Mouse (Mus musculus) hindbrain, embryonic 12.5 days (tissue): ENCODE data around the gene Gpr87. TPM values are rescaled to one million over a fixed set of nuclear protein-coding genes. Genes with fewer than 3 reads are reported as not detected.

Source experiments
- ATAC-seq: fragments of 200-750 bp; cut with Nextera tagmentation; 2 replicates; pipeline ENCODE4 v1.8.0; 2017; ENCODE audit warnings: moderate TSS enrichment; ENCODE audit not compliant: low FRiP score
- H3K27ac ChIP-seq: fragments of 300-500 bp; sonication (generic); 2 replicates; pipeline ENCODE4 v1.5.1; 2016; ENCODE audit warnings: mild to moderate bottlenecking
- H3K27me3 ChIP-seq: fragments of 300-500 bp; sonication (generic); 2 replicates; pipeline ENCODE4 v1.6.1; 2016; ENCODE audit warnings: mild to moderate bottlenecking
- H3K36me3 ChIP-seq: fragments of 300-500 bp; sonication (generic); 2 replicates; pipeline ENCODE4 v1.6.1; 2016; ENCODE audit warnings: mild to moderate bottlenecking
- H3K4me1 ChIP-seq: fragments of 300-500 bp; sonication (generic); 2 replicates; pipeline ENCODE4 v1.6.1; 2016
- H3K4me2 ChIP-seq: fragments of 300-500 bp; sonication (generic); replicated peaks from 2 replicates; pipeline ENCODE4 v1.6.1; 2016; ENCODE audit warnings: mild to moderate bottlenecking
- H3K4me3 ChIP-seq: fragments of 300-500 bp; sonication (generic); 2 replicates; pipeline ENCODE4 v1.5.1; 2016; ENCODE audit warnings: mild to moderate bottlenecking
- H3K9ac ChIP-seq: fragments of 300-500 bp; sonication (generic); 2 replicates; pipeline ENCODE4 v1.6.1; 2016; ENCODE audit warnings: mild to moderate bottlenecking, moderate library complexity
- H3K9me3 ChIP-seq: fragments of 300-500 bp; sonication (generic); replicated peaks from 2 replicates; pipeline ENCODE4 v1.6.1; 2016; ENCODE audit warnings: mild to moderate bottlenecking
- WGBS: fragments of 180-500 bp; shearing (Covaris S2); methylation state at CpG from one replicate; pipeline ENCODE4 v1.1.7; 2016; 5-methylcytosine and 5-hydroxymethylcytosine counted together
- polyA plus RNA-seq: library from polyadenylated mRNA; unstranded; fragments of >200 nt; fragmentation: Nextera tagmentation; extraction: Ambion mirVana; gene quantifications from 2 replicates; pipeline ENCODE4 v1.2.1, GENCODE M21; 2016

Gene Gpr87
- polyA plus RNA-seq, 1 experiment from 2014 or later = not detected

GRCm38 (mm10) chr3:59176871-59177270 is 18.0 kb downstream of the Gpr87 start:
- Histone ChIP-seq H3K9ac (no peak overlapping the region), H3K27me3 (no peaks in the 10 kb centered on the region), H3K36me3 (no peaks in the 10 kb centered on the region), H3K4me2 (no peak overlapping the region), H3K4me1 (0 out of 2 replicates have a peak, but pooled peaks cover 2% of the 10 kb centered on the region), H3K4me3 (no peak overlapping the region), H3K9me3 (no peaks in the 10 kb centered on the region), H3K27ac (no peak overlapping the region)
- ATAC-seq = no peak
- WGBS = 63% methylated on average over 5 of the region's 5 CpGs

- no peak overlapping the region for H3K4me3 ChIP-seq
- WGBS = 51% methylated on average over 5 of the region's 5 CpGs
- H3K36me3 ChIP-seq = no peaks in the 10 kb centered on the region
- H3K4me1 ChIP-seq = no peaks in the 10 kb centered on the region
- ATAC-seq = 0 out of 2 replicates have a peak, but pooled peaks have one; percentile 46
- no peaks in the 10 kb centered on the region for H3K9me3 ChIP-seq
- H3K4me2 ChIP-seq = no peak overlapping the region
- no peak overlapping the region for H3K27ac ChIP-seq
- H3K9ac ChIP-seq = no peak overlapping the region
- H3K27me3 ChIP-seq = no peaks in the 10 kb centered on the region
Measured at GRCm38 (mm10) chr3:59175234-59175633, 19.7 kb downstream of the Gpr87 start.

GRCm38 (mm10) chr3:59174426-59175154 is 20.3 kb downstream of the Gpr87 start:
- ATAC-seq = no peak
- no peaks in the 10 kb centered on the region for H3K9me3 ChIP-seq
- no peak overlapping the region for H3K9ac ChIP-seq
- H3K4me3 ChIP-seq = no peak overlapping the region
- no peak overlapping the region for H3K27ac ChIP-seq
- no peaks in the 10 kb centered on the region for H3K4me1 ChIP-seq
- no peak overlapping the region for H3K4me2 ChIP-seq
- H3K36me3 ChIP-seq = no peaks in the 10 kb centered on the region
- 86% methylated on average over 6 of the region's 6 CpGs for WGBS
- H3K27me3 ChIP-seq = no peaks in the 10 kb centered on the region

- no peaks in the 10 kb centered on the region for H3K27me3 ChIP-seq
- no peaks in the 10 kb centered on the region for H3K36me3 ChIP-seq
- H3K4me2 ChIP-seq = no peak overlapping the region
- 67% methylated on average over 2 of the region's 2 CpGs for WGBS
- no peak for ATAC-seq
- no peaks in the 10 kb centered on the region for H3K4me1 ChIP-seq
- no peaks in the 10 kb centered on the region for H3K9me3 ChIP-seq
- H3K4me3 ChIP-seq = no peak overlapping the region
- H3K9ac ChIP-seq = no peak overlapping the region
- H3K27ac ChIP-seq = no peak overlapping the region
Measured at GRCm38 (mm10) chr3:59169921-59170627, 24.8 kb downstream of the Gpr87 start.

GRCm38 (mm10) chr3:59169215-59169614 is 25.7 kb downstream of the Gpr87 start:
- H3K4me2 ChIP-seq = no peak overlapping the region
- H3K27ac ChIP-seq = no peak overlapping the region
- no peaks in the 10 kb centered on the region for H3K9me3 ChIP-seq
- H3K4me3 ChIP-seq = no peak overlapping the region
- no peaks in the 10 kb centered on the region for H3K27me3 ChIP-seq
- H3K4me1 ChIP-seq = no peaks in the 10 kb centered on the region
- no peak for ATAC-seq
- H3K36me3 ChIP-seq = no peaks in the 10 kb centered on the region
- WGBS = 72% methylated on average over 4 of the region's 4 CpGs
- H3K9ac ChIP-seq = no peak overlapping the region

- ATAC-seq = no peak
- H3K4me3 ChIP-seq = no peak overlapping the region
- H3K27ac ChIP-seq = no peak overlapping the region
- 90% methylated on average over 6 of the region's 6 CpGs for WGBS
- H3K36me3 ChIP-seq = no peaks in the 10 kb centered on the region
- H3K27me3 ChIP-seq = no peaks in the 10 kb centered on the region
- H3K4me2 ChIP-seq = no peak overlapping the region
- H3K4me1 ChIP-seq = no peaks in the 10 kb centered on the region
- H3K9ac ChIP-seq = no peak overlapping the region
- no peaks in the 10 kb centered on the region for H3K9me3 ChIP-seq
Measured at GRCm38 (mm10) chr3:59168476-59168875, 26.4 kb downstream of the Gpr87 start.

- no peaks in the 10 kb centered on the region for H3K9me3 ChIP-seq
- H3K36me3 ChIP-seq = no peaks in the 10 kb centered on the region
- H3K9ac ChIP-seq = no peak overlapping the region
- no peak for ATAC-seq
- H3K27me3 ChIP-seq = no peaks in the 10 kb centered on the region
- 87% methylated on average over 2 of the region's 2 CpGs for WGBS
- H3K27ac ChIP-seq = no peak overlapping the region
- no peaks in the 10 kb centered on the region for H3K4me1 ChIP-seq
- no peak overlapping the region for H3K4me2 ChIP-seq
- no peak overlapping the region for H3K4me3 ChIP-seq
Measured at GRCm38 (mm10) chr3:59167417-59168054, 27.4 kb downstream of the Gpr87 start.

GRCm38 (mm10) chr3:59160465-59160864 is 34.4 kb downstream of the Gpr87 start:
- Histone ChIP-seq H3K9ac (no peak overlapping the region), H3K4me2 (no peak overlapping the region), H3K27me3 (no peaks in the 10 kb centered on the region), H3K9me3 (no peaks in the 10 kb centered on the region), H3K27ac (no peak overlapping the region), H3K36me3 (no peaks in the 10 kb centered on the region), H3K4me1 (no peaks in the 10 kb centered on the region), H3K4me3 (no peak overlapping the region)
- 96% methylated on average over 1 of the region's 1 CpGs for WGBS
- no peak for ATAC-seq

GRCm38 (mm10) chr3:59157048-59157447 is 37.9 kb downstream of the Gpr87 start:
- Histone ChIP-seq H3K4me2 (no peak overlapping the region), H3K9ac (no peak overlapping the region), H3K27me3 (no peaks in the 10 kb centered on the region), H3K4me1 (no peaks in the 10 kb centered on the region), H3K4me3 (no peak overlapping the region), H3K27ac (no peak overlapping the region), H3K9me3 (no peaks in the 10 kb centered on the region), H3K36me3 (no peaks in the 10 kb centered on the region)
- WGBS = 92% methylated on average over 5 of the region's 5 CpGs
- ATAC-seq = no peak

GRCm38 (mm10) chr3:59155404-59155803 is 39.5 kb downstream of the Gpr87 start:
- Histone ChIP-seq H3K4me2 (no peak overlapping the region), H3K9me3 (no peaks in the 10 kb centered on the region), H3K9ac (no peak overlapping the region), H3K27me3 (no peaks in the 10 kb centered on the region), H3K36me3 (no peaks in the 10 kb centered on the region), H3K4me1 (no peaks in the 10 kb centered on the region), H3K27ac (no peak overlapping the region), H3K4me3 (no peak overlapping the region)
- ATAC-seq = no peak
- 93% methylated on average over 6 of the region's 6 CpGs for WGBS

- H3K27me3 ChIP-seq = no peaks in the 10 kb centered on the region
- no peak overlapping the region for H3K4me2 ChIP-seq
- H3K4me1 ChIP-seq = no peaks in the 10 kb centered on the region
- WGBS = 87% methylated on average over 2 of the region's 2 CpGs
- no peak overlapping the region for H3K27ac ChIP-seq
- no peak for ATAC-seq
- no peaks in the 10 kb centered on the region for H3K9me3 ChIP-seq
- H3K9ac ChIP-seq = no peak overlapping the region
- H3K4me3 ChIP-seq = no peak overlapping the region
- H3K36me3 ChIP-seq = no peaks in the 10 kb centered on the region
Measured at GRCm38 (mm10) chr3:59154888-59155287, 40.0 kb downstream of the Gpr87 start.

- H3K4me1 ChIP-seq = no peaks in the 10 kb centered on the region
- H3K27ac ChIP-seq = no peak within 1 kb of the TSS
- no peak within 1 kb of the TSS for H3K4me2 ChIP-seq
- no peak for ATAC-seq
- H3K9me3 ChIP-seq = no peaks in the 10 kb centered on the region
- no peaks in the 10 kb centered on the region for H3K27me3 ChIP-seq
- H3K36me3 ChIP-seq = no peaks in the 10 kb centered on the region
- no peak within 1 kb of the TSS for H3K4me3 ChIP-seq
- WGBS = 87% methylated on average over 5 of the region's 5 CpGs
- no peak within 1 kb of the TSS for H3K9ac ChIP-seq
Measured at GRCm38 (mm10) chr3:59153424-59153823, 41.5 kb downstream of the Gpr87 start, which contains the start of gene P2ry14. P2ry14 (minus strand) TSS chr3:59153618.
